Mouse (Mus musculus): ENCODE measurements around the gene Tnfrsf13b.

- TF ChIP-seq SIN3A (IDR thresholded peaks at IDR 0.05; ENCODE audit: low read length): peak; percentile 62; the same call in 1 of the 2 replicates
- TF ChIP-seq POLR2AphosphoS2 (IDR thresholded peaks at IDR 0.05; ENCODE audit: low read depth, low read length): no peak
- peak; percentile 4; the same call in 1 of the 2 replicates for TF ChIP-seq BHLHE40 (IDR thresholded peaks at IDR 0.05; ENCODE audit: low read depth, low read length)
- TF ChIP-seq EP300 (IDR thresholded peaks at IDR 0.05; ENCODE audit: low read length): 0 out of 2 replicates have a peak, but pooled peaks have one; percentile 13
- peak; percentile 87 for TF ChIP-seq POLR2A (IDR thresholded peaks at IDR 0.05; ENCODE audit: low read depth, low read length)
- no peak for TF ChIP-seq ZNF384 (IDR thresholded peaks at IDR 0.05; ENCODE audit: low read depth, low read length)
- no peak for TF ChIP-seq CTCF (conservative IDR thresholded peaks at IDR 0.05 in 1 of 2, IDR thresholded peaks at IDR 0.05 in 1 of 2; ENCODE audit: low read depth in 2 of 2, low read length in 2 of 2)
- 0 out of 2 replicates have a peak, but pooled peaks have one; percentile 8 for TF ChIP-seq JUND (conservative IDR thresholded peaks at IDR 0.05; ENCODE audit: low read depth, low read length)
- no peak; the same call in 1 of the 2 replicates for TF ChIP-seq MAX (IDR thresholded peaks at IDR 0.05; ENCODE audit: low read length)
- TF ChIP-seq USF1 (IDR thresholded peaks at IDR 0.05; ENCODE audit: low read depth, low read length): no peak
- TF ChIP-seq IRF4 (IDR thresholded peaks at IDR 0.05; ENCODE audit: low read depth, low read length): peak; percentile 23; the same call in 1 of the 2 replicates
These were observed 2.8 kb downstream of the Tnfrsf13b start for GRCm38 (mm10) chr11:61129305-61129704.
